Mouse (Mus musculus) layer of hippocampus, adult 18-20 months (tissue): Measurements from ENCODE around the gene Cks1b. TPM values are rescaled to one million over a fixed set of nuclear protein-coding genes. Genes with fewer than 3 reads are reported as not detected.
A peak's percentile ranks its signal among the peaks of the same experiment; 100 is the strongest.
"Not testable (repeated sequence)": the region's sequence is repeated elsewhere in the genome, so short reads cannot be mapped to it uniquely, and the experiment has no call there.

ENCODE experiments used
- DNase-seq, 2 experiments: peaks; one replicate each; pipeline ENCODE4 v3.0.0; 2022; ENCODE audit warnings: low spot score in 2 of 2
- total RNA-seq, 2 experiments: library from RNA; stranded (reverse); gene quantifications; 2 replicates each; pipeline ENCODE4 v1.2.3; 2021

Gene Cks1b
- total RNA-seq, 2 experiments from 2014 or later: 2.3 to 2.4 TPM

DNA sequence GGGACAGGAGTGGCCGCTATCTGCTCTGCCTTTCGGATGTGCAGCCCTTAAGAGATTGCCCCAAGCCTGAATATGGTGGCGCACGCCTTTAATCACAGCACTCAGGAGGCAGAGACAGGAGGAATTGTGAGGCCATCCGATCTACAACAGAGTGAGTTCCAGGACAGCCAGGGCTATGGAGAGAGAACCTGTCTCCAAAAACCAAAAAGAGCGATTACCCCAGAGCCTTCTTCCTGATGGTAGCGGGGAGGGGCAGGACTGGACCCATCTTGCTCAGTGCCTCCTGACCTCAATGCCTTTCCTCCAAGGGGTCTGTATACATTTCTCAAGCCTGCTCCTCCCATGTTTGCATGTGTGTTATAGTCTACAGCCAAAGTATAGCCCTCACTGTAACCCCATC, 10.8 kb upstream of the Cks1b start:
- not testable (repeated sequence) for DNase-seq

DNA sequence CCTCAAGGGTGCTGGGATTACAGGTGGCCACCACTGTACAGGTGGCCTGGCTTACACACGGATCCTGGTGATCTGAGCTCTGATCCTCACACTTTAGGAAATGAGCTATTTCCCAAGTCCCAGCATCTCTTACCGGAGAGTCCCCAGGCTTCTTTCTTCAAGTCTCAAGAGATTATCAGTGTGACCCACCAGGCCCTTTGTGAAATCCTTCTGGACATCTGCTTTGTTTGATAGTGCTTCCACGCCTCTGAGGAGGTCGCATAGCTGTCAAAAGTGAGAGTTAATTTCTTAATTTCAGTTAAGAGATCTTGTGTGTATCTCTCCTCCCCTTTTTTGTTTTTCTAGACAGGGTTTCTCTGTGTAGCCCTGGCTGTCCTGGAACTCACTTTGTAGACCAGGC, 7.7 kb upstream of the Cks1b start:
- DNase-seq: no peak

DNA sequence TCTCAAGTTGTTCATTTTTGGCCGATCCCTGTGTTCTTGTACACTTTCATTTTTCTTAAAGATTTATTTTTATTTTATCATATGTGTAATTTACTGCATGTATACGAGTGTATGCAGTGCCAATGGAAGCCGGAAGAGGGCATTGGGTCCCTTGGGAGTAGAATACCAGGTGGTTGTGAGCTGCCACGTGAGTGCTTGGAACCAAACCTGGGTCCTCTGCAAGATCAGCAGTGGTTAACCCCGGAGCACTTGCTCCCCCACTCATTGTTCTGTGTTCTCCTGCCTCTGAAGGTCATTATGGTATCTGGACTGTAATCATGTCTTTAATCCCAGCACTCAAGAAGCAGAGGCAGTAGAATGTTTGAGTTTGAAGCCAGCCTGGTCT, 7.0 kb upstream of the Cks1b start:
- no peak for DNase-seq

DNA sequence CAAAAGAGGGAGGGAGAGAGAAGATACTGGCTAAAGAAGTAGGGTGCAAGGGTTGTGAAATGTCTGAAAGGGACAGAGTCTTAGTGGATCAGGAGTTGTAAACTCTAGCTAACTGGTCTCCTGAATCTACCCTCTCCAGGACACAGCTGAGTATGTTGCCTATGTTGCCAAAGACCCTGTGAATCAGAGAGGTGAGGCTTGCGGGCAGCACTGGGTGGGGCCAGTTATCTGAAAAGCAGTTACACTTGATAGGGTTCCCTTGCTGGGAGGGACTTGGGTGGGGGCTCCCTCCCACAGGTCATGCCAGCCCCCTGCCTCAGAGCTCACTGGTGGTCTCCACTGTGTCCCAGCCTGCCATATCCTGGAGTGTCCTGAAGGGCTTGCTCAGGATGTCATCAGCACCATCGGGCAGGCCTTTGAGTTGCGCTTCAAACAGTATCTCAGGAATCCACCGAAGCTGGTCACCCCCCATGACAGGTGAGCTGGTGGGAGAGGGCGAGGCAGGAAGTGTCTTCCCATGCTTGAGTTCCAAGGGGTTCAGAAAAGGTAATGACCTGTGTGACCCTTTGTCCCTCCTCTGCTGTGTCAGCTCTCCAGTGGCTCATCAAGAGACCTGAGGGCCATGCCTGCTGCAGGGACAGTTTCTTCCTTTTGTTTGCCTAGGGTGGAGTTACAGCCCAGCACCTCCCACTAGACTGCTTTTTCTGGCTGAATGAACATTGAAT, 6.4 kb upstream of the Cks1b start:
- no peak for DNase-seq

DNA sequence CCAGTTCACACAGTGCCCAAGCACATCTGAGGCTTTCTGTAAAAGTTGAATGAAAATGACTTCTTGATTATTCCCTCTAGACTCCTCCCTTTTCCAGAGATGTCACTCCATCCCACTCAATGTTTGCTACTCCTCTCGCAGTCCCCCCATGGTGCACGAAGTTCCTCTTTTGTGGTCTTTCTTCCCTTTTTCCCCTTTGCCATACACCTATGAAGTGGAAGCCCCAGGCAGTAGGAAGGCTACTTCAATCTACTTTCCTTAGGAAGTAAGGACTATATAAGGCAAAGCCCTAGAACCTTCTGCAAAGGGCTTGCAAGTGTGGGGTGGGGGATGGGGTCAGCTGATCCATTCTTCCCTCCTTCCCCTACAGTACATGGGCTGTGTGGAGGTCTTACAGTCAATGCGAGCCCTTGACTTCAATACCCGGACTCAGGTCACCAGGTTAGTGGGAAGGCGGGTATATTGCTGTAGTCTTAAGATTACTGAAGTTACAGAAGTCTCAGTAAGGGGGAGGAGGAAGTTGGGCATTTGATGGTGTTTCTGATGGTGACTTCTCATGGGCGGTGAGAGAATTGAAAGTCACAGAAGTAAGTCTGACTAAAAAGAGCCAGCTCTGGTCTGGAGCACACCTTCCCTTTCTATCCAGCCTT, 4.5 kb upstream of the Cks1b start:
- no peak for DNase-seq

DNA sequence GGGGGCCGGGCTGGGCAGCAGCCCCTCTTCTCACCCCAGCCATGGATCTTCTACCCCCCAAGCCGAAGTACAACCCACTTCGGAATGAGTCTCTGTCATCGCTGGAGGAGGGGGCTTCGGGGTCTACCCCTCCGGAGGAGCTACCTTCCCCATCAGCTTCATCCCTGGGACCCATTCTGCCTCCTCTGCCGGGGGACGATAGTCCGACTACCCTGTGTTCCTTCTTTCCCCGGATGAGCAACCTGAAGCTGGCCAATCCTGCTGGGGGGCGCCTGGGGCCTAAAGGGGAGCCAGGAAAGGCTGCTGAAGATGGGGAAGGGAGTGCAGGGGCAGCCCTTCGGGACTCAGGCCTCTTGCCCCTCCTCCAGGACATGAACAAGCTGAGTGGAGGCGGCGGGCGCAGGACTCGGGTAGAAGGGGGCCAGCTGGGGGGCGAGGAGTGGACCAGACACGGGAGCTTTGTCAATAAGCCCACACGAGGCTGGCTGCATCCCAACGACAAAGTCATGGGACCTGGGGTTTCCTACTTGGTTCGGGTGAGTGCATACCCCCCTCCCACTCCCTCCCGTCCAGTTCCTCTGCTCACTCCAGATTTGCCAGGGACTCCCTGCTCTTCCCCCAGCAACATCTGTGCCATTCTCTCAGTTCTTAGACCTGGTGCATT, 3.8 kb upstream of the Cks1b start:
- DNase-seq: no peak

DNA sequence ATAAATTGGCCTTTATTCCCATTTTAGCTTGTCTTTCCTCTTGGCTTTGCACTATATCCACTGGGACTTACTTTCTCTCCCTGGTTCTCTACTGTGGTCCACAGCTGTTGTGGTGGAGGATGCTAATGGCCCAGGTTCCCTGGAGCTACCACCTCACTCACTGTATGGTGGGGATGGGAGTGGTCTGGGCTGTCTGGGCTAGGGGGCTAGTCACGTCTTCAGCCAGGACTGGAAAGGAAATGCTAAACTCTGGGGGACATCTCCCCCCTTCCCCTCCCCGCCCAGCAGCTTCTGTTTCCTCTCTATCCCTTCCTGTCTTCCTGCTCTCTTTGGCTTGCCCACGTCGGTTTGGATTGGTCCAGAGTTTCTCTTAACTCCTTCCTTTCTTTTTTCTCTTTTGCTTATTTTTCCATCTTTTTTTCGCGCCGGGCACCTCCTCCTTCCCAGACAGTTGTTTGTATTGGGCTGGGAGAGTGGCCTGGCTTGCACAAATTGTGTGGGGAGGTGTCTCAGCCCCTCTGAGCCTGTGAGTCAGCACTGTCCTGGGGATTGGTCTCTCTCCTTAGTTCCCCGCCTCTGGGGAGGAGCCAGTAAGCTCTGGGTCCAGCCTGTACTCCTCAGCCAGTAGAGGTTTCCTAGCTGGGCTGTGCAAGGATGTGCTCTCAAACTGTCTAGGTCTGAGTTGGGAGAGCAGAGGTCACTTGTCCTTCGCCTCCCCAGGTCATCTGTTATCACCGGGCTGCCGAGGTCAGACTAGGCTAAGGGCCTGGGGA, 3.0 kb upstream of the Cks1b start:
- DNase-seq: peak; percentile 65 to 69

DNA sequence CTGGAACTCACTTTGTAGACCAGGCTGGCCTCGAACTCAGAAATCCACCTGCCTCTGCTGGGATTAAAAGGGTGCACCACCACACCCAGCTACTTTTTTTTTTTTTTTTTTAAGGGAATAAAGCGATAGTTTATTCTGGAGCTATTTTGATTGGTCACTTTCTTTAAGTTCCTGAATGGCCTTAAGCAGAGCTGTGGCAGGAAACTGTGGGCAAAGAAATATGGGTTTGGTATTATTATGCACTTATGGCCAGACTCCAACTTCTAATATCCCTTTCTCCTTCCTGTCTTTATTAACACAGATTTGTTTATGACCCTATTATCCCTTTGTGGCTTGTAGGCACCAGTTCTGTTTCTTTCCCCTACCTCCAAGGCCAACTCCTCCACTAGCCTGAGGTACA, 2.2 kb upstream of the Cks1b start:
- no peak for DNase-seq

DNA sequence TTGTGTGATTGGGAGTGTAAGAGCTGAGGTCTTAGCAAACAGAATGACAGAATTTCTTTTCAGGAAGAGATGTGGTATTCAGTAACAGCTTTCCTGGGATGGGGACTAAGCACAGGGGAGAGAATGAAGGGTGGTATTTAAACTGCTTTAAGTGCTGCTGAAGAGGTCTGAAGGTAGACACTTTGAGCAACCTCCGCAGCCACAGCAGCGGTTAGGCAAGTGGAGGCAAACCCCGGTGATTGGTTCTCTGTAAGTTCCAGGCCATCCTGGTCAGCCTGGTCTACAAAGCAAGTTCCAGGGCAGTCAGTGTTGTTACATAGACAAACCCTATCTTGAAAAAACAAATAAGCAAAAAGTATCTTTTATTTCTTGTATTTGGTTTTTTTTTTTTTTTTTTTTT, 1.8 kb upstream of the Cks1b start:
- DNase-seq: no peak

DNA sequence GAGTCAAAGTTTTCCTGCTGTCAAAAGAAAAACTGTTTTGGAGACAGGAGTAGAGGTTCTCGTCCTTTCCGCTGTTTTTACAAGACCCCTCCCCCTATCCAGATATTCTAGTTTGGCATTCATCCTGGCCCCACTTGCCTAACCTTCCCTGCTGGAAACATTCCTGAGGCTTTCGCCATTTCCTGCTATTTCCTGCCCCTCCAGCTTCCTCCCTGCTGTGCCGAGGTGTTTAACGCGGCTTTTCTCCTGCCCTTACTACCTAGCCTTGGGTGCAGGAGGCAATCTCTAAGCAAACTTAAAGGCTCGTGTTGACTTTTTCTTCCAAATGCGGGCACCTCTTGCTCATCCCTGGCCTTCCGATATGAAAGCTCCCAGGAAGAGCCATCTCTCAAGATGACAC, 1.4 kb upstream of the Cks1b start:
- no peak for DNase-seq

DNA sequence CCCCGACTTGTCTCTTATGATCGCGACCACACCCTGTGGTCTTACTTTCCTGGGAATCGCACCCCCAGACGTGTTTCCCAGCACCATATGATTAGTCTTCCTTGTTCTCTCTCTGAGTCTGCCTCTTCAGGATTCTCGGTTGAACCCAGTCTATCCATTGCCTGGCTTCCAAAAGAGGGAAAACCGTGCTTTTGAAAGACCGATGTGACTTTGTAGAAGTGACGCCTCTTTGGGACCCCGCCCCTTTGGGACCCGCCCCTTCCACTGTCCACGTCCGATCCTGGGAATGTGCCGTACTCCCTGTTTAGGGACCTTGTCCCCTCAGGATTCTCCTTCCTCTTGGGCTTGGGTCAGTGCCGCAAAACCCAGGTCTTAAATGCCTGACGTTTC, 673 bp upstream of the Cks1b start:
- peak in 1 of 2 experiments; percentile 56 for DNase-seq

DNA sequence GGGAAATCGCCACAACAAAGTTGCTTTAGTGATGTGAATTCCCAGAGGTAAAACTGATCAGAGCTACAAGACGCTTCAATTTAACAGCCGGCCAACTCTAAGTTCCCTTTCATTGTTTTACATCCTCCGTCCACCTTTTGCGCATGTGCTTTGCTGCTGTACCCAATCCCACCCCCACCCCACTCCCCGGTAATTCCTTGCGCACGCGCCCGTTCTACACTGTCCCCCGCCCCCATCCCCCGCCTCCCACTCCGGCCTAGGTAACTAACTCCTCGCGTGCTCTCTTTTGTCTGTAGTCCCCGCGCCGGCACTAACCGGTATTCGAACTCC, 378 bp downstream of the Cks1b start:
- no peak for DNase-seq

DNA sequence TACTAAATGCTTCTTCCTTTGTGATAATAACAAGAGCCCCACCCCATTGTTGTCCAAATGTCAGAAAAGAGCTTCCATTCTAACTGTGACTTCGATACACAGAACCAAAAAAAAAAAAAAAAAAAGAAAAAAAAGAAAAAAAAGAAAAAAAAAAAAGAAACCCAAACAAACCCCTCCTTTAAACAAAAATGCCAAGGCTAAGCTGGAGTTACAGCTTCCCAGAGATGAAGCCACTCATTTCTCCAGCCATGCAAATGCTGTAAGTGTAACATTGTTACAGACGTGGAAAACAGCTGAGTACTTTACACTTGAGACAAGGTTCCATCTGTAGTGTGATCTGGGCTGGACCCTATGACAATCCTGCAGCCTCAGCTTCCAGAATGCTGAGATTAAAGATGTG, 1.1 kb downstream of the Cks1b start:
- no peak for DNase-seq

DNA sequence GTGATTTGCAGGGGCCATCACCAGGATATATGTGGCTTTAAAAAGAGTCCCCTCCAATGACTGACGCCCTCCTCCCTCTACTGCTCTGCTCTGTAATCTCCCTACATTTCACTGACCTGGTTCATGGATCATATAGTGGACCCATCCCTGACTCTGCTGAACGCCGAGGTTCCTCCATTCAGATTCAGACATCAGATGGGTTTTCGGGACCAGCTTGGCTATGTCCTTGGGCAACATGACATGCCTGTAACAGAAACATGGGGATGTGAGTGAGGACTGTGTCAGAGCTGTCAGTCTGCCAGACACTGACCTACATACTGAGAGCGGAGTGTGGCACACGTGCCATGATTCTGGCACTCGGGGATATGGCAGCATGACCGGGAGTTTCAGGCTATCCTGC, 2.0 kb downstream of the Cks1b start:
- DNase-seq: no peak

DNA sequence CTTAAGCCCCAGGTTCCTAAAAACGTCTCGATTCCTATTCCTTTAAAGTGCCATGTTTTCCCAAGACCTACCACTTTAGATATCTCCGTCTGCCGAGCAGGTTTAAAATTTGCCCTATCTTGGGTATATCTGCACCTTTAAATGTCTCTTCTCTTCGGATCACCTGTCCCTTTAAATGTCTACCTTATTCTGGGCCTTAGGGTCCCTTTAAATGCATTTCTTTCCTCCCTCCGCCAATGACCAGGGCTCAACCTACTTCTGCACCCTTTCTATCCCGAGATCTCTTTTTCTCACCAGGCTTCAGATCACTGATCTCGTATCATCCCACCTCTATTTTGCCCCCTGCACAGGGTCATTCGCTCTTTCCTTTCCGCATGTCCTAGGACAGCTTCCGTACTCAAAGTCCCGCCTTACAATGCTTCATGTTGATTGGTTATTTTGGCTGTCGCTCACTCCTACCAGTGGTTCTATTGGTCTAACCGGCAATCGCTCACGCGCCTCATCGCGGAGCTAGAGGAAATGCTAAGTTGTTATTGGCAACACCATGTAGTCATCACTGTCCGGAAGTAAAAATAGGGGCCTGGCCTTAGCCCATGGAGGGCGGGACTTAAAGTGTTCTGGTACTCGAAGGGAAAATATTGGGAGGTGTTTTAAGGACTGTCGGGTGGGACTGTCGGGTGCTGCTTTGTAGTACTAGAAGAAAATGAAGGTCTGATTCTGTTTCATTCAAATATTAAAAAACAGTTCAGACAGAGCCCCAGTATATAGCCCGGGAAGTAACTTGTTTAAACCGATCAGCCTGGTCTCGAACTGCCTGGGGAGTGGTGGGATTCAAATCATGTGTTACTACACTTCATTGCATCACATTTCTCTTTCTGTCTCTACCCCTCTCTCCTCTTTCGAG, 6.4 kb downstream of the Cks1b start, which contains the start of gene Flad1:
TSS of gene Flad1 (minus strand) at position 381 of the 904 bp plus-strand sequence.
- peak; percentile 98 to 100 for DNase-seq

DNA sequence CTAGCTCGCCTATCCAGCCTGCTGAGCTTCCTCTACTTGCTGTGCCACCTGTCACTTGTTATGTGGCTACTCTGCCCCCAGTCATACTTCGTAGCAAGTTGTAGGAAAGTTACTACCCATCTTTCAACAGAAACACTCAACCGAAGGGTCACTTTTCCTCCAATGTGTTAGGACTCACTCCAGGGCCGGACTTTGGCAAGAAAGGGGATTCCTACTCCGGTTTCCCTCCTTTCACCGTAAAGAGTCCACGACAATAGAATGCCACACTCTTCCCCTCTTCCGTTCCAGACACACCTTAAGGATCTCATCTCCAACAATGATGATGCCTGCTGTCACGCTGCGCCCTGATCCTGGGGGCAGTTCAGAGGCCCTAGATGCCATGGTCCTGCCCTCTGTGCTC, 7.3 kb downstream of the Cks1b start:
- DNase-seq: no peak

DNA sequence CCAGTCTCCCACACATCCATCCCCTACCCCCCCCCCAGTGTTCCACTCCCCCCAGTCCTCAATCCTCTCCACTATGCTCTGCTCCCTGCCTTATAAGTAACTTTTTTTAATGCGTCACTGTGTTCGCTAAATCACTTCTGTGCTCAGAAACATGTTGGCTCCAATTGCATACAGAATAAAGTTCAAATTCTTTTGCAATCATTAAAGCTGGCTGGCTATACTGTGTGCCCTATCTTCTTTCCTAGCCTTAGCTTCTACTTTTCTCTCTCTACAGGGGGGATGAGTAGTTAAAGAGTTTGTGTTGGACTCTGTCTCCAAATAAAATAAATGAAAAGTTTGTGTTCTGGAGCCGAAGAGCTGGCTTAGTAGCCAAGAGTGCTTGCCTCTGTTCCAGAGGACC, 8.5 kb downstream of the Cks1b start:
- no peak for DNase-seq

DNA sequence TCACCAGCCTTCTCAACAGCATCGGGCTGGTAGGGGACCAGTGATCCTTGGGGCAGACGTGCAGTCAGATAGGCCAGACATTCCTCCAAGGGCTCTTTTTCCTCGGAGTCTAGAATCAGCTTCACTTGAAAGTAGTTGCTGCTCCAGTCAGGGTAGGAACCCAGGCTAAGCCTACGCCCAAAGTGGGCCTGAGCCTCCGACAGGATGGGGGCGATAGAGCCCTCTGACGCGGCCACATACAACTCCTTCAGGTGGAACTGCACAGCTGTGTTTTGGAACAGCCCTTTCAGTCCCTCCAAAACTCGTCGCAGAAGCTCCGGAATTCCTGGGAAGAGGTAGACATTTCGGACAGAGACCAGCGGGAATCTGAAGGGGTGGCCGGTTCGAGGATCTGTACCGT, 9.7 kb downstream of the Cks1b start:
- no peak for DNase-seq

DNA sequence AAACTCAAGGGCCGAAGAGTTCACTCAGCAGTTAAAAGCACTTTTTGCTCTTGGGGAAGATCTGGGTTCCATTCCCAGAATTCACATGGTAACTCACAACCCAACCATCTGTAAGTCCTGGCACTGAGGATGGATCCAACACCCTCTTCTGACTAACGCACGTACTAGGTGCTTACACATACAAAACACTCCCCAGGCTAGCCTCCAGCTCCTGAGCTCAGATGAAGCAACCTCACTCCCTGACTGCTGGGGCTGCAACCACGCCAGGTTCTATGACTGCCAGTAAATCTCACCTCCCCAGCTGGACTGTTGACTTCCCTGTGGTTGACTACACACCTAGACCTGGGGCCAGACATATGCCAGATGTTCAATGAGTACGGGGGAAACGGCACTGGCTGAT, 11.3 kb downstream of the Cks1b start:
- DNase-seq: no peak

DNA sequence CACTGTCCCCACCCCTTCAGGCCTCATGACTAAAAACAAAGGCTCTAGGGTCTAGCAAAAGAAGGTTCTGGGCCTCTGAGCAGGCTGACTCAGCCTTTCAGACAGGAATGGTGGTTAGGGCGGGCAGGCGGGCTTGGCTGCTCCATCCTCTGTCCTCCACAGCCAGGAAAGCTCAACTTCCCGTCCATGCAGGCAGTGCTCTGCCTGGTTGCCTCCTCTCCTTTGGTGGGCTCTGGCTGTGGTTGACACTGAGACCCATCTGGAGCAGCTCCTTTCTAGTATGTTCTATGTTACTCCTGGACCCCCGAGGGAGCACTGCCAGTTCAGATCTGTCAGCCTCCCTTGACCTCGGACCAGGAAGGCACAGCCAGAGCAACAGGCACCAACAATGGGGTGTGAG, 15.5 kb downstream of the Cks1b start, which contains the start of gene Lenep:
TSS of gene Lenep (minus strand) at position 101 of the 400 bp plus-strand sequence.
- DNase-seq: no peak

DNA sequence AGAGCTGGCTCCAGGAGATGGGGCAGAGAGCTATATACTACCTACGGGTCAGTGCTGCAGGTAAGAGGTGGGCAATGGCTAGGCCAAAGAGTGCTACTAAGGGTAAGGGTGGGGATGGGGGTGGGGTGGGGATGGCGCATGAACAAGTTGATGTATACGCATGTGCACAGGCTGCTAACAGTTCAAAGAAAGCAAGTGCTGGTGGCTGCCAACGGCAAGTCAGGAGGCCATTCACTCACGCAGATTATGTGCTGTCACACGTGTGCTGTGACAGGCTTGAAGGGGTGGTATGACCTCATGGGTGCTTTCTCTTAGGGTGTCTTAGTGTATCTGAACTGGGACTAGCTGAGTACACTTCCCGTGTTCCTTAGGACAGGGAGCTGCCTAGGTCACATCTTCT, 16.9 kb downstream of the Cks1b start:
- DNase-seq: no peak
